Mouse (Mus musculus) small intestine, adult 2 months (tissue): ENCODE results near the gene Slco3a1.

Experiments
- CTCF ChIP-seq: fragments of 200-500 bp; IDR thresholded peaks from 2 replicates; pipeline ENCODE4 v1.5.1; 2012; ENCODE audit warnings: low read depth, mild to moderate bottlenecking, control low read depth, inconsistent platforms, low read length, moderate library complexity, mixed read lengths; ENCODE audit not compliant: insufficient replicate concordance, insufficient read length; ENCODE audit errors: extremely low read depth
- POLR2A ChIP-seq: fragments of 200-500 bp; IDR thresholded peaks from 2 replicates; pipeline ENCODE4 v1.6.1; 2012; ENCODE audit warnings: low read depth, mild to moderate bottlenecking, control low read depth, inconsistent platforms, low read length, moderate library complexity

- TF ChIP-seq POLR2A: no peak
- no peak for TF ChIP-seq CTCF
Observed at GRCm38 (mm10) chr7:74311536-74311935, 243.0 kb downstream of the Slco3a1 start.
